9 mouse cellular contexts compared by ENCODE assay signal in genomic region chr7:144583619-144584018, GRCm38 (mm10). TPM values are rescaled to one million over a fixed set of nuclear protein-coding genes. Genes with fewer than 3 reads are reported as not detected.
DNase-seq lines count a peak whose midpoint lies in the region; TF ChIP-seq lines count a peak whose summit lies in the region.
"Had no signal": no experiment of that assay in that cellular context is flagged by ENCODE, and none has a peak within 500 bp of the region (broad histone marks: within the 10 kb centered on the region; RNA-seq: fewer than 3 reads in every experiment).

No protein-coding gene starts in this region.

- H3K27ac ChIP-seq in small intestine, adult 2 months (ENCODE audit: insufficient read depth, low read depth, low read length) = no peak overlapping the region
- H3K27ac ChIP-seq: heart, embryonic 15.5 days had no signal

- TF ChIP-seq POLR2A in lung, adult 2 months (IDR thresholded peaks at IDR 0.05; ENCODE audit: borderline replicate concordance, extremely low read depth, low read depth, low read length) = no peak
- no peak for TF ChIP-seq POLR2A in small intestine, adult 2 months (IDR thresholded peaks at IDR 0.05; ENCODE audit: low read depth, low read length)

- H3K36me3 ChIP-seq in small intestine, adult 2 months (ENCODE audit: control insufficient read depth, insufficient read depth, low read length) = peaks cover 8% of the 10 kb centered on the region

- WGBS in lung, adult 2 months = 0% methylated on average over 4 of the region's 4 CpGs
- WGBS in small intestine, adult 2 months = 11% methylated on average over 4 of the region's 4 CpGs

- peaks cover 2% of the 10 kb centered on the region; the same call in 1 of the 2 replicates for H3K4me1 ChIP-seq in lung, adult 2 months (ENCODE audit: control insufficient read depth, insufficient read depth, low read length)
- H3K4me1 ChIP-seq in small intestine, adult 2 months (ENCODE audit: control insufficient read depth, insufficient read depth, insufficient read length, low read length) = peaks cover 17% of the 10 kb centered on the region

- intact Hi-C loops in gastrocnemius, postnatal 14 days (cut with DNase I; ENCODE audit: low total_unique reads) = no loop called here

- no peak overlapping the region for H3K4me3 ChIP-seq in lung, adult 2 months (replicated peaks; ENCODE audit: extremely low read depth, low read depth, low read length)
- no peak overlapping the region for H3K4me3 ChIP-seq in small intestine, adult 2 months (ENCODE audit: low read depth, low read length)

- peak; percentile 51 for TF ChIP-seq CTCF in lung, adult 2 months (IDR thresholded peaks at IDR 0.05; ENCODE audit: insufficient read depth, low read length)
- TF ChIP-seq CTCF in small intestine, adult 2 months (IDR thresholded peaks at IDR 0.05; ENCODE audit: extremely low read depth, insufficient read length, insufficient replicate concordance, low read depth, low read length) = peak; percentile 38; the same call in 1 of the 2 replicates

- H3K27me3 ChIP-seq in small intestine, adult 2 months (ENCODE audit: control insufficient read depth, insufficient read depth, low read length) = no peaks in the 10 kb centered on the region

- peak; percentile 30 to 35 for DNase-seq in adrenal gland, adult 18-20 months (ENCODE audit: low spot score in 2 of 2)
- DNase-seq in adrenal gland, adult 8-10 months = no peak
- peak; percentile 24 to 55 for DNase-seq in layer of hippocampus, postnatal 25 days (ENCODE audit: extremely low spot score in 1 of 2, low spot score in 1 of 2)
- no peak for DNase-seq in layer of hippocampus, adult 9-10 months (ENCODE audit: low spot score)
- DNase-seq in adrenal gland, postnatal 25 days = peak; percentile 34
- DNase-seq in gastrocnemius, postnatal 14 days = peak; percentile 49
- no peak for DNase-seq in lung, adult 2 months

RNA-seq across cellular contexts. Expression of gene Fadd, which starts 1.4 kb away (rescaled TPM):
- total RNA-seq in adrenal gland, adult 18-20 months (2021) = 1 to 10 TPM; 7.8 to 8.5 TPM
- total RNA-seq in adrenal gland, adult 8-10 months (2022) = 10 to 100 TPM; 13.2 to 14.9 (median 13.8) TPM
- 1 to 10 TPM; 2.0 to 2.2 TPM for total RNA-seq in layer of hippocampus, postnatal 25 days (2021)
- 13.5 and 17.1 TPM in 2 replicates for total RNA-seq in adrenal gland, postnatal 25 days (2021)
- total RNA-seq in gastrocnemius, postnatal 14 days (2021) = 1 to 10 TPM; 3.1 to 3.9 TPM
- 9.2 and 11.6 TPM in 2 replicates for polyA plus RNA-seq in lung, adult 2 months (2012; rRNA removed)
- 8.2 and 16.7 TPM in 2 replicates for polyA plus RNA-seq in small intestine, adult 2 months (2012; rRNA removed)

RNA-seq across cellular contexts. Expression of gene Ppfia1, which starts 30.1 kb away (rescaled TPM):
- total RNA-seq in adrenal gland, adult 18-20 months (2021) = 10 to 100 TPM; 40.6 to 56.2 TPM
- total RNA-seq in adrenal gland, adult 8-10 months (2022) = 10 to 100 TPM; 48.2 to 63.2 (median 54.5) TPM
- total RNA-seq in layer of hippocampus, postnatal 25 days (2021) = 10 to 100 TPM; 29.7 to 41.3 TPM
- 61.7 and 66.6 TPM in 2 replicates for total RNA-seq in adrenal gland, postnatal 25 days (2021)
- total RNA-seq in gastrocnemius, postnatal 14 days (2021) = 10 to 100 TPM; 25.6 to 29.6 TPM
- 30.5 and 40.9 TPM in 2 replicates for polyA plus RNA-seq in lung, adult 2 months (2012; rRNA removed)
- 10.4 and 22.3 TPM in 2 replicates for polyA plus RNA-seq in small intestine, adult 2 months (2012; rRNA removed)

Comparison
In these comparisons a context has a peak if more than half of its experiments do, and no peak if none do; other contexts are left out.
1. DNase-seq: peak in adrenal gland, adult 18-20 months (2 of 2), layer of hippocampus, postnatal 25 days (2 of 2), adrenal gland, postnatal 25 days (single experiment) and gastrocnemius, postnatal 14 days (single experiment); none in adrenal gland, adult 8-10 months (single experiment), layer of hippocampus, adult 9-10 months (single experiment) and lung, adult 2 months (single experiment).